In the genomic region with DNA sequence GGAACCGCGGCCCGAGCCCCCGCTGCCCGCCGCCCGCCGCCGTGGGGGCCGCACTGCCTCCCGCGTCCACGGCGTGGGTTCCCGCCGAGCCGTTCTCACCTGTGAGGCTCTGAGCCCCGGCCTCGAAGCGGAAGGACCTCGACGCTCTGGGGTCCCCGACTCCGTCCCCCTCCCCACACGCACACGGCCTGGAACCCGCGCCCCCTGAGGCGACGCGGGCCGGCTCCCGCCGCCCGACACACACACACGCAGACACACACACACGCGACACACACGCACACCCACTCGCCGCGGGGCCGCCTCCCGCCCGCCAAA, we compare ENCODE assay signal across 8 mouse cellular contexts. TPM values are rescaled to one million over a fixed set of nuclear protein-coding genes. Genes with fewer than 3 reads are reported as not detected.
DNase-seq lines count a peak whose midpoint lies in the region; ATAC-seq and TF ChIP-seq lines count a peak whose summit lies in the region.

No protein-coding gene starts in this region.

- no peaks in the 10 kb centered on the region for H3K36me3 ChIP-seq in heart, embryonic 14.5 days (ENCODE audit: control insufficient read depth, insufficient read depth, low read length)
- no peaks in the 10 kb centered on the region for H3K36me3 ChIP-seq in ES-E14 (ENCODE audit: control insufficient read depth, insufficient read depth, low read length, poor library complexity, severe bottlenecking)
- H3K36me3 ChIP-seq in forebrain, embryonic 13.5 days (ENCODE audit: poor library complexity, severe bottlenecking) = no peaks in the 10 kb centered on the region
- H3K36me3 ChIP-seq in liver, embryonic 16.5 days (ENCODE audit: control insufficient read depth, insufficient read depth) = no peaks in the 10 kb centered on the region

- H3K9me3 ChIP-seq in heart, embryonic 14.5 days (ENCODE audit: control insufficient read depth, low read length) = no peaks in the 10 kb centered on the region
- H3K9me3 ChIP-seq in ES-E14 (ENCODE audit: control insufficient read depth, insufficient read depth, low read depth, low read length) = no peaks in the 10 kb centered on the region
- H3K9me3 ChIP-seq in forebrain, embryonic 13.5 days (replicated peaks) = no peaks in the 10 kb centered on the region
- H3K9me3 ChIP-seq in liver, embryonic 16.5 days (replicated peaks; ENCODE audit: control insufficient read depth, low read length) = no peaks in the 10 kb centered on the region

- H3K4me1 ChIP-seq in heart, embryonic 14.5 days (ENCODE audit: control insufficient read depth in 2 of 2, insufficient read depth in 2 of 2, low read length in 2 of 2) = peaks cover 0 to 13% of the 10 kb centered on the region in 2 experiments; a peak in 2 of 4 replicates
- peaks cover 2 to 4% of the 10 kb centered on the region in 2 experiments; a peak in 2 of 4 replicates for H3K4me1 ChIP-seq in ES-E14 (ENCODE audit: control insufficient read depth in 2 of 2, insufficient read depth in 2 of 2, low read length in 2 of 2, poor library complexity in 1 of 2)
- H3K4me1 ChIP-seq in forebrain, embryonic 13.5 days = peaks cover 17% of the 10 kb centered on the region
- peaks cover 11% of the 10 kb centered on the region for H3K4me1 ChIP-seq in liver, embryonic 16.5 days (ENCODE audit: control insufficient read depth, low read depth, low read length)

- H3K9ac ChIP-seq in heart, embryonic 14.5 days (ENCODE audit: low read length) = peak overlapping the region; percentile 99
- peak overlapping the region; percentile 86 for H3K9ac ChIP-seq in ES-E14 (ENCODE audit: insufficient read depth, low read depth, low read length, poor library complexity, severe bottlenecking)
- peak overlapping the region; percentile 98 for H3K9ac ChIP-seq in forebrain, embryonic 13.5 days
- H3K9ac ChIP-seq in liver, embryonic 16.5 days (ENCODE audit: low read depth, low read length) = peak overlapping the region; percentile 94

- WGBS in heart, embryonic 14.5 days = under 1% methylated on average over 44 of the region's 45 CpGs
- WGBS in forebrain, embryonic 13.5 days = 0% methylated on average over 7 of the region's 45 CpGs
- WGBS in liver, embryonic 16.5 days (ENCODE audit: insufficient replicate concordance) = under 1% methylated on average over 44 of the region's 45 CpGs

- peak overlapping the region; percentile 80 for H3K4me2 ChIP-seq in heart, embryonic 14.5 days (ENCODE audit: low read length)
- H3K4me2 ChIP-seq in forebrain, embryonic 13.5 days = peak overlapping the region; percentile 77
- H3K4me2 ChIP-seq in liver, embryonic 16.5 days (ENCODE audit: low read depth, low read length) = peak overlapping the region; percentile 98

- ATAC-seq in heart, embryonic 14.5 days (ENCODE audit: insufficient number of reproducible peaks, insufficient read depth, low FRiP score, low read depth) = no peak
- no peak; the same call in 1 of the 2 replicates for ATAC-seq in forebrain, embryonic 13.5 days
- no peak; the same call in 1 of the 2 replicates for ATAC-seq in liver, embryonic 16.5 days (ENCODE audit: low read depth)
- no peak for ATAC-seq in CD4-positive, CD25-positive, alpha-beta regulatory T cell, adult 4 months

- H3K27me3 ChIP-seq in heart, embryonic 14.5 days (ENCODE audit: control insufficient read depth, insufficient read depth, low read length) = no peaks in the 10 kb centered on the region
- no peaks in the 10 kb centered on the region for H3K27me3 ChIP-seq in forebrain, embryonic 13.5 days
- no peaks in the 10 kb centered on the region for H3K27me3 ChIP-seq in liver, embryonic 16.5 days (ENCODE audit: control insufficient read depth, insufficient read depth, low read depth, low read length)

- in situ Hi-C loops in ES-E14 (cut with MboI; ENCODE audit: low sequenced_read_pairs in 2 of 2, unreplicated experiment in 2 of 2) = no loop called here

- peak overlapping the region; percentile 72 to 99 for H3K27ac ChIP-seq in heart, embryonic 14.5 days (replicated peaks in 1 of 2; ENCODE audit: control insufficient read depth in 1 of 2, insufficient read depth in 1 of 2, low read depth in 2 of 2, low read length in 2 of 2)
- no peak overlapping the region; the same call in 1 of the 2 replicates for H3K27ac ChIP-seq in ES-E14 (ENCODE audit: insufficient read depth, low read depth, low read length, poor library complexity, severe bottlenecking)
- H3K27ac ChIP-seq in forebrain, embryonic 13.5 days = peak overlapping the region; percentile 99
- peak overlapping the region; percentile 97 for H3K27ac ChIP-seq in liver, embryonic 16.5 days (ENCODE audit: low read length)

- DNase-seq in heart, postnatal 4 days = no peak
- DNase-seq in ES-E14 (ENCODE audit: low read depth, low spot score) = no peak
- no peak for DNase-seq in natural killer cell, adult 2 months (ENCODE audit: low spot score in 2 of 2)
- DNase-seq in spleen, postnatal 36 days (ENCODE audit: low spot score in 2 of 2) = no peak

- H3K4me3 ChIP-seq in heart, embryonic 14.5 days (ENCODE audit: control insufficient read depth in 1 of 2, insufficient read depth in 1 of 2, low read depth in 1 of 2, low read length in 2 of 2) = peak overlapping the region; percentile 97
- H3K4me3 ChIP-seq in ES-E14 (ENCODE audit: insufficient read depth in 1 of 2, low read depth in 1 of 2, low read length in 2 of 2, poor library complexity in 1 of 2, severe bottlenecking in 1 of 2) = peak overlapping the region; percentile 85 to 90
- peak overlapping the region; percentile 92 for H3K4me3 ChIP-seq in forebrain, embryonic 13.5 days
- peak overlapping the region; percentile 94 for H3K4me3 ChIP-seq in liver, embryonic 16.5 days (ENCODE audit: low read depth, low read length)

TF ChIP-seq in ES-E14, 5 proteins besides CTCF, POLR2A, EP300 and RAD21:
- no peak for TF ChIP-seq ZC3H11A (IDR thresholded peaks at IDR 0.05; ENCODE audit: borderline replicate concordance, low read depth, low read length)
- no peak for TF ChIP-seq CHD2 (IDR thresholded peaks at IDR 0.05; ENCODE audit: low read depth, low read length)
- no peak for TF ChIP-seq ZNF384 (IDR thresholded peaks at IDR 0.05; ENCODE audit: low read depth, low read length)
- no peak for TF ChIP-seq HCFC1 (IDR thresholded peaks at IDR 0.05; ENCODE audit: borderline replicate concordance, insufficient read depth, low read length)
- no peak for TF ChIP-seq MAFK (IDR thresholded peaks at IDR 0.05; ENCODE audit: insufficient read depth, low read depth, low read length)

RNA-seq across cellular contexts. Expression of a gene that starts 2.8 kb away (rescaled TPM):
- 20.8 and 23.9 TPM in 2 replicates for polyA plus RNA-seq in heart, embryonic 14.5 days (2014; fragmentation: Nextera tagmentation; extraction: Ambion mirVana)
- 10 to 100 TPM; 83.2 to 94.3 TPM for total RNA-seq in heart, postnatal 4 days (2021)
- total RNA-seq in ES-E14 (2012; rRNA removed) = 8.4 TPM in 2 replicates
- polyA plus RNA-seq in forebrain, embryonic 13.5 days (2015; fragmentation: Nextera tagmentation; extraction: Ambion mirVana) = 12.0 and 12.6 TPM in 2 replicates
- 4.6 and 4.9 TPM in 2 replicates for polyA plus RNA-seq in liver, embryonic 16.5 days (2015; fragmentation: Nextera tagmentation; extraction: Ambion mirVana)
- 10 to 100 TPM; 72.2 to 73.2 TPM for polyA plus RNA-seq in CD4-positive, CD25-positive, alpha-beta regulatory T cell, adult 4 months (2017; shearing (Covaris generic))

RNA-seq across cellular contexts. Expression of a gene that starts 48.1 kb away (rescaled TPM):
- polyA plus RNA-seq in heart, embryonic 14.5 days (2014; fragmentation: Nextera tagmentation; extraction: Ambion mirVana) = 18.8 and 22.6 TPM in 2 replicates
- total RNA-seq in heart, postnatal 4 days (2021) = 10 to 100 TPM; 25.8 to 26.2 TPM
- total RNA-seq in ES-E14 (2012; rRNA removed) = 19.6 and 27.9 TPM in 2 replicates
- polyA plus RNA-seq in forebrain, embryonic 13.5 days (2015; fragmentation: Nextera tagmentation; extraction: Ambion mirVana) = 18.5 and 18.7 TPM in 2 replicates
- polyA plus RNA-seq in liver, embryonic 16.5 days (2015; fragmentation: Nextera tagmentation; extraction: Ambion mirVana) = 14.0 and 14.8 TPM in 2 replicates
- 10 to 100 TPM; 23.2 to 24.7 TPM for polyA plus RNA-seq in CD4-positive, CD25-positive, alpha-beta regulatory T cell, adult 4 months (2017; shearing (Covaris generic))
